Mouse (Mus musculus): ENCODE results near the gene Mcl1.

DNA sequence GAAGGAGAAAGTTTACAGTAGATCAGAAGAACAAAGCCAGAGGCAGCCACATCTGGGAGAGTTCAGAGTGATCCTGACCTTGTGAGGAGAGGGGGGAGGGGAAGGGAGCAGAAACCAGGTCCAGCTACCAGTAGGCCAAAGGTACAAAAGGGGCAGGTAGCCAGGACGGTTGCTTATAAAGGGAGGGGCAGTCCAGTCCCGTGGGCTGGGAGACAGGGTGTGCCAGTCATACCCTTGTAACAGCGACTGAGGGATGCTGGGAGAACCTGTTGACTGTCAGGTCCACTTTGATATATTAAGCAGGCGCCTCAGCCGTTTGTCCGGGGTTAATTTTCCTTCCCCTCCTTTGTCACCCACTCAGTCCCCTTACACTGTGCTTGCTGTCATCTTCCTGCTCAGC, 16.2 kb downstream of the Mcl1 start:
- TF ChIP-seq CTCF (IDR thresholded peaks at IDR 0.05; ENCODE audit: low read depth, low read length): no peak
- TF ChIP-seq POLR2A (IDR thresholded peaks at IDR 0.05; ENCODE audit: borderline replicate concordance, low read depth, low read length): 0 out of 2 replicates have a peak, but pooled peaks have one; percentile 50
